In genomic region chr1:84868311-84868710, GRCm38 (mm10) we compare ENCODE assay signal across 19 mouse cellular contexts. TPM values are rescaled to one million over a fixed set of nuclear protein-coding genes. Genes with fewer than 3 reads are reported as not detected.
DNase-seq lines count a peak whose midpoint lies in the region; TF ChIP-seq lines count a peak whose summit lies in the region.
"Had no signal": no experiment of that assay in that cellular context is flagged by ENCODE, and none has a peak within 500 bp of the region (broad histone marks: within the 10 kb centered on the region; RNA-seq: fewer than 3 reads in every experiment).

No protein-coding gene starts in this region.

- TF ChIP-seq POLR2A in ES-Bruce4 (IDR thresholded peaks at IDR 0.05; ENCODE audit: insufficient read depth, low read length) = no peak

- no peak for TF ChIP-seq EP300 in ES-Bruce4 (IDR thresholded peaks at IDR 0.05; ENCODE audit: insufficient read depth, low read depth, low read length)

- H3K27me3 ChIP-seq in E14TG2a.4 (ENCODE audit: insufficient read depth, low read length) (no peaks in the 10 kb centered on the region), ES-Bruce4 (ENCODE audit: control insufficient read depth, insufficient read depth, low read length, poor library complexity, severe bottlenecking) (no peaks in the 10 kb centered on the region)
- H3K27me3 ChIP-seq: embryonic facial prominence, embryonic 12.5 days; forebrain, embryonic 13.5 days; forebrain, embryonic 15.5 days had no signal

- in situ Hi-C loops in ES-E14 (cut with MboI; ENCODE audit: low sequenced_read_pairs in 2 of 2, unreplicated experiment in 2 of 2) = no loop called here

- H3K9me3 ChIP-seq in E14TG2a.4 (ENCODE audit: low read length) = no peaks in the 10 kb centered on the region
- no peaks in the 10 kb centered on the region for H3K9me3 ChIP-seq in ES-Bruce4 (replicated peaks; ENCODE audit: control insufficient read depth, insufficient read depth, low read length, poor library complexity, severe bottlenecking)
- no peaks in the 10 kb centered on the region for H3K9me3 ChIP-seq in ES-E14 (ENCODE audit: control insufficient read depth, insufficient read depth, low read depth, low read length)
- H3K9me3 ChIP-seq: embryonic facial prominence, embryonic 10.5 days; embryonic facial prominence, embryonic 12.5 days; forebrain, embryonic 13.5 days; forebrain, embryonic 15.5 days had no signal

- H3K4me3 ChIP-seq in E14TG2a.4 (replicated peaks; ENCODE audit: low read length) = peak overlapping the region; percentile 72; the same call in 1 of the 2 replicates
- no peak overlapping the region for H3K4me3 ChIP-seq in ES-Bruce4 (ENCODE audit: low read depth, low read length)
- H3K4me3 ChIP-seq in ES-E14 (ENCODE audit: insufficient read depth in 1 of 2, low read depth in 1 of 2, low read length in 2 of 2, poor library complexity in 1 of 2, severe bottlenecking in 1 of 2) = no peak overlapping the region
- H3K4me3 ChIP-seq: embryonic facial prominence, embryonic 10.5 days; embryonic facial prominence, embryonic 12.5 days; forebrain, embryonic 13.5 days; forebrain, embryonic 15.5 days had no signal

- H3K27ac ChIP-seq in ES-Bruce4 (ENCODE audit: insufficient read depth, low read length) (peak overlapping the region; percentile 97), ES-E14 (ENCODE audit: insufficient read depth, low read depth, low read length, poor library complexity, severe bottlenecking) (peak overlapping the region; percentile 90; the same call in 1 of the 2 replicates)
- H3K27ac ChIP-seq: embryonic facial prominence, embryonic 10.5 days; embryonic facial prominence, embryonic 12.5 days; forebrain, embryonic 13.5 days; forebrain, embryonic 15.5 days had no signal

- TF ChIP-seq CTCF in E14TG2a.4 (conservative IDR thresholded peaks at IDR 0.05; ENCODE audit: low read length) = no peak
- TF ChIP-seq CTCF in ES-Bruce4 (IDR thresholded peaks at IDR 0.05; ENCODE audit: low read depth, low read length) = no peak

- intact Hi-C loops in heart, postnatal 25 days (cut with DNase I) = no loop called here

- no peak for DNase-seq in ES-E14 (ENCODE audit: low read depth, low spot score)
- DNase-seq in adrenal gland, adult 18-20 months (ENCODE audit: low spot score in 2 of 2) = no peak
- no peak for DNase-seq in heart, postnatal 25 days (ENCODE audit: low spot score)
- DNase-seq in frontal cortex, postnatal 36 days (ENCODE audit: low spot score in 2 of 2) = no peak
- DNase-seq: adrenal gland, adult 8-10 months; adrenal gland, postnatal 14 days; adrenal gland, postnatal 36 days; cerebellum, adult 11-12 months; cerebellum, adult 2 months; cerebellum, adult 9-10 months; cerebellum, postnatal 10 days; cerebellum, postnatal 25 days; forebrain, postnatal 0 days had no signal

- H3K36me3 ChIP-seq in E14TG2a.4 (ENCODE audit: insufficient read depth, low read length) (no peaks in the 10 kb centered on the region), ES-Bruce4 (ENCODE audit: control insufficient read depth, insufficient read depth, low read length, poor library complexity, severe bottlenecking) (no peaks in the 10 kb centered on the region), ES-E14 (ENCODE audit: control insufficient read depth, insufficient read depth, low read length, poor library complexity, severe bottlenecking) (no peaks in the 10 kb centered on the region)
- H3K36me3 ChIP-seq: embryonic facial prominence, embryonic 10.5 days; embryonic facial prominence, embryonic 12.5 days; forebrain, embryonic 15.5 days had no signal

- H3K4me1 ChIP-seq in E14TG2a.4 (replicated peaks; ENCODE audit: low read depth, low read length) (peaks cover 95% of the 10 kb centered on the region), ES-Bruce4 (ENCODE audit: control insufficient read depth, insufficient read depth, low read length) (peaks cover 5% of the 10 kb centered on the region), ES-E14 (ENCODE audit: control insufficient read depth in 2 of 2, insufficient read depth in 2 of 2, low read length in 2 of 2, poor library complexity in 1 of 2) (peaks cover 16 to 19% of the 10 kb centered on the region in 2 experiments)
- H3K4me1 ChIP-seq: forebrain, embryonic 13.5 days; forebrain, embryonic 15.5 days had no signal

- no peak overlapping the region for H3K9ac ChIP-seq in ES-Bruce4 (ENCODE audit: low read depth, poor library complexity, severe bottlenecking)
- H3K9ac ChIP-seq in ES-E14 (ENCODE audit: insufficient read depth, low read depth, low read length, poor library complexity, severe bottlenecking) = peak overlapping the region; percentile 59; the same call in 1 of the 2 replicates
- H3K9ac ChIP-seq: embryonic facial prominence, embryonic 12.5 days; forebrain, embryonic 13.5 days; forebrain, embryonic 15.5 days; forebrain, postnatal 0 days had no signal

TF ChIP-seq in ES-E14, 5 proteins besides CTCF, POLR2A, EP300 and RAD21:
- TF ChIP-seq MAFK (IDR thresholded peaks at IDR 0.05; ENCODE audit: insufficient read depth, low read depth, low read length) (no peak), ZC3H11A (IDR thresholded peaks at IDR 0.05; ENCODE audit: borderline replicate concordance, low read depth, low read length) (no peak), CHD2 (IDR thresholded peaks at IDR 0.05; ENCODE audit: low read depth, low read length) (no peak), HCFC1 (IDR thresholded peaks at IDR 0.05; ENCODE audit: borderline replicate concordance, insufficient read depth, low read length) (no peak), ZNF384 (IDR thresholded peaks at IDR 0.05; ENCODE audit: low read depth, low read length) (no peak)

RNA-seq across cellular contexts. Expression of gene Trip12, which starts 28.0 kb away (rescaled TPM):
- 665 and 675 TPM in 2 replicates for polyA plus RNA-seq in ES-Bruce4 (2011; ENCODE audit: insufficient read depth, insufficient read length, low read depth, missing spikeins)
- total RNA-seq in ES-E14 (2012; rRNA removed) = 368 and 425 TPM in 2 replicates
- total RNA-seq in adrenal gland, adult 18-20 months (2021) = 100 to 1,000 TPM; 197 to 229 TPM
- total RNA-seq in heart, postnatal 25 days (2021) = 100 to 1,000 TPM; 185 to 203 TPM

RNA-seq across cellular contexts. Expression of gene Fbxo36, which starts 28.7 kb away (rescaled TPM):
- polyA plus RNA-seq in ES-Bruce4 (2011; ENCODE audit: insufficient read depth, insufficient read length, low read depth, missing spikeins) = 11.1 and 13.5 TPM in 2 replicates
- 3.1 and 4.3 TPM in 2 replicates for total RNA-seq in ES-E14 (2012; rRNA removed)
- total RNA-seq in adrenal gland, adult 18-20 months (2021) = 10 to 100 TPM; 11.2 to 19.9 TPM
- 1 to 10 TPM in 1 of 2 experiments, under 1 TPM in 1; 0.98 to 1.7 TPM for total RNA-seq in heart, postnatal 25 days (2021)
